Mouse (Mus musculus): ENCODE measurements at regions not wholly inside any gene's neighbourhood (a gene's known extent, or its start where the extent isn't known, plus 50 kb on each side); places are given as distances from the start of the nearest gene placed in this dataset.
A peak's percentile ranks its signal among the peaks of the same experiment; 100 is the strongest.

DNA sequence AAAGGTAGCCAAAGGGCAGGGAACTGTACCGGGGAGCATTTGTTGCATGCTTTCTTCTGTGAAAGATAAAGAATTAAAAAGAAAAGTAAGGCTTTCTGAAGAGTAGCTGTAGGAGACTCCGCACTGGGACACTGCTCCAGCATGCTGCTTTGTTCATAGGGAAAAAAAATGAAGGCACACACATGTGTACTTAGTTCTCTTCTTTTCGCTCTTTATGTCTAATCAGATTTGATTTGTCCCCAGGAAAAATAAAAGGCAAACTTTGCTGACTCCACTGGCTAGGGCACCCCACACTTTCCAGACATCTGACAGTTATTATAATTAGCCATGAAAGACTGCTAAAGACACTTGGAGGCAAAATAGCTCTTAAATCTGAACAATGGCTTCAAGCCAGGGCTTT, 276.6 kb downstream of the Ptprc start:
- no peak for DNase-seq (ENCODE audit: low spot score in 2 of 2)
- intact Hi-C loops (cut with DNase I), result loop anchor here (2.0 to 10.0 kb wide), 3 partner anchors 146 to 564 kb away; no protein-coding TSS in a partner anchor

DNA sequence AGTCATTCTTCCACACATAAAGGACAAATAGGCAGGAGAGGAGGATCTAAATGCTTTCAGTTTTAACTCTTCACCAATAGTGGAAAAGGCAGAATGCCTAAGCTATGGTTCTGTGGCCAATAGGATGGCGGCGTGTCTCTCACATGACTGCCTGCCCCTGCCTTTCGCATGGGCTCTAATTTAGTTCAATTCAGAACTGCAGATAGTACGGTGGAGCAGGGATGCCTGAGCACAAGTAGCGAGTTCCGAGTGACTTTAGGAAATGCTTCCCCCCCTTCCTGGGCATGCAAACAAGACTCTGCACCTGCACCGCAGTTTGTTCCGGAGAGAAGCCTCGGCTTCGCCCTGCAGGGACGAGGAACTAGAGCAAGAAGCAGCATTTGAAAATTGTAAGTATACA, 277.1 kb downstream of the Ptprc start:
- intact Hi-C loops (cut with DNase I), result loop anchor here (2.0 to 10.0 kb wide), 3 partner anchors 146 to 564 kb away; no protein-coding TSS in a partner anchor
- peak; percentile 86 to 90 for DNase-seq (ENCODE audit: low spot score in 2 of 2)

DNA sequence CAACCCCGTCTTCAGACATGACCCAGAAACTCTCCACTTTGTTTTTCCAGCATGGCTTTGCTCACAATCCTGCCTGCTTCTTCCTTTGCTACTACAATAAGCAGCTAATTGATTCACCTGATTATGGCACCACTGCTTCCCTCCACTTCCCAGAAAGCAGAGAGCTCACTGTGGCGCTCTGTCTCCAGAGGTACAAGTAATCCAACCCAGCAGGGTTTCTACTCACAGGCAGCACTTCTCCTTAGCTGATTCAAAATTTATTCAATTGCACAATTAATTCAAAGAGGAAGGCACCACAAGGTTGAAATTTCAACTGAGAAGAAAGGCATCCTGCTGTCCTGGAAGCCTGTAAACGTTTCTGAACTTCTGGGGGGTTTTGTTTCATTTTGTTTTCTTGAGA, 293.9 kb downstream of the Ptprc start:
- intact Hi-C loops (cut with DNase I), result no loop called here
- no peak for DNase-seq (ENCODE audit: low spot score in 2 of 2)

DNA sequence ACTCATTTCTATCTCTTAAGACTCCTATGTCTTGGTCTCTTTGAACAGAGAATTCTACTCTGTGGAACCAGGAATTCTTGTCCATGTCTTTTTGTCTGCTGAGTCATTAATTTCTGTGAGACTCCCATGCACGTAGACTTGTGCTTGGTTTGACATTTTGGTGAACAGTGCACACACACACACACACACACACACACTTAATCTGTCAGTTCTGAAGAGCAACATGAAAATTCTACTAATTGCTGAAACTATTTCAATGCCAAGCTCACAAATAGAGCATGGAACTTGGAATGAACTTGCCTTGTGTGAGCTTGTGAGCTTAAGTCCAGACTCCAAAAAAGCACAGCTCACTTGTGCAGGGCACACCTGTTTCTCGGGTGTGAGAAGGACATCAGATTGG, 301.1 kb downstream of the Ptprc start:
- intact Hi-C loops (cut with DNase I), result no loop called here
- DNase-seq (ENCODE audit: low spot score in 2 of 2), result no peak

DNA sequence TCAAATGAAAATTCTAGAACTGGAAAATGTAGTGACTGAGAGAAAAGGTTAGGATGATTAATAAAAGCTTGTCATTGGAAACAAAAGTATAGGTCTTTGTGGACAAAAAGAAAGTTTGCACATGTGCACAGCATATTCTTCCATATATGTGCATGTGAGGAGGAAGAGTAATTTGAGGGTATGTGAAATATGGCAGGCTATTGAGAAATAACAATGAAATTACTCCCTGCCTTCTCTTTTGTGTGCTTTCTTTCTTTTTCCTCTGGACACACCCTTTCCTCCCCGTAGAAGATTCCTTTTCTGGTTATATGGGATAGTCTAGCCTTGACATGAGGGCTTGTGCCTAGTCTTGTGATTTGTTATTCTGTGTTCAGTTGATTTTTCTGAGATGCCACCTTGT, 301.9 kb downstream of the Ptprc start:
- intact Hi-C loops (cut with DNase I), result no loop called here
- no peak for DNase-seq (ENCODE audit: low spot score in 2 of 2)

GRCm38 (mm10) chr1:137865030-137865429, 310.5 kb downstream of the Ptprc start:
- intact Hi-C loops (cut with DNase I), result no loop called here

GRCm38 (mm10) chr1:137863506-137863905, 312.0 kb downstream of the Ptprc start:
- no peak for DNase-seq (ENCODE audit: low spot score in 2 of 2)
- intact Hi-C loops (cut with DNase I), result no loop called here

More at GRCm38 (mm10) chr1:137865030-137865429, 310.5 kb downstream of the Ptprc start:
- DNase-seq (ENCODE audit: low spot score in 2 of 2), result no peak

DNA sequence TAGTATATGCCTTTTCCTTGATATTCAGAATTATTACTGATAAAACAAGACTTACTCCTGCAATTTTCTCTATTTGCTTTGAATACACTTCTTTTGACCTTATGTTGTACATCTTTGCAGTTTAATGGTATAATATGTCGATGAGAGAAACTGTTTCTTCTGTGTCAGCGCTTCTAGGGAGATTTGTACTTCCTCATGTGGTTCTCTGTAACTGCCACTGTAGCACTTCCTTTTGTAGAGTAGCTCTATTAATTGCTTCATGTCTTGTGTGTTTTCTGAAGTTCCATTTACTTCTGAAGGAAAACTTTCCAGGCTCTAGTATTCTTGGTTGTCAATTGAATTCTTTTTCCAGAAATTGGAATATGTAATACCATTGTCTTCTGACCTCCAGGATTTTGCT, 323.2 kb downstream of the Ptprc start:
- intact Hi-C loops (cut with DNase I), result no loop called here
- DNase-seq (ENCODE audit: low spot score in 2 of 2), result no peak

DNA sequence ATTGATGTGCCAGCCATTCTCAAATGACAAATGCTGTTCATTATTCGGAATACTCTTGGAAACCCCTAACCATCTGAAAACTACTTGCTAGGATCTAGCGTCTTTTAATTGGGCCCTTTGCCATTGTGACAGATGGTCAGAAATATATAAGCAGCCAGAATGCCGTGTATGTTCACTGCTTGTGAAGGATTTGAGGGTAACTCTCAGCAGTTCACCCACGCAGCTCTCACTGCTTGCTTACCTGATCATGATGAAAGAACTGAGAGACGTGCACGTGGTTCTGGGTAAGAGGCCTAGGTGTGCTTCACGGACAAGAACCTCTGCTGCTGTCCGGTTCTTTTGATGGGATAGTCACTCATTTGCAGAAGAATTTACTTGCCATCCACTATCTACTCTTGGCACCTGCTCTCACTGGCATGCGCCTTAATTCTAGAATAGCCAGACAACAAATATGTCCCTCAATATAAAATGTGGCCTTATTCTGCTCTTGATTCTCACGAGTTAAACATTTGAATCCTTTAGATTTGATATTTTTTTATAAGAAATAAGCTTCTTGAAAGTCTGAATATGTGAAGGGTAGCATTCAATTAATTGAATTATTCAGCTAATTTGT, 328.1 kb downstream of the Ptprc start:
- peak; percentile 21 to 25 for DNase-seq (ENCODE audit: low spot score in 2 of 2)
- intact Hi-C loops (cut with DNase I), result no loop called here

- no peak for DNase-seq (ENCODE audit: low spot score in 2 of 2)
Measured at GRCm38 (mm10) chr1:137846857-137847256, 328.7 kb downstream of the Ptprc start.

DNA sequence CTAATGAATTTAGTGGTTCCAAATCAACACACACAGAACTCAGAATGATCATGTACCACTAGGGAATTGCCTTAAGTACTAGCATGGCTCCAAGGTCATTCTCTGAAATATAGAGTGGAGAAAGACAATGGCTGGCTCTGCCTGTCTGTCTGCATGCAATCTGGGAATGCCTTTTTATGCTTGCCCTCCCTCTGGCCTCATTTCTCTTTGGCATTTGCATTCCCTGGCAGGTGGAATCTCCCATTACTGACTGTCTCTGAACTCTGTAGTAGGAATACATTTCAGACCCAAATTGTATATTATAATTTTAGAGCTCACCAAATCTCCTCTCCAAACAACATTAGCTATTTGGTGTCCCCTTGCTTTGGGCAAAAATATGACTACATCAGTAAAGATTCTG, 335.0 kb downstream of the Ptprc start:
- no peak for DNase-seq (ENCODE audit: low spot score in 2 of 2)
- intact Hi-C loops (cut with DNase I), result no loop called here

More at GRCm38 (mm10) chr1:137846857-137847256, 328.7 kb downstream of the Ptprc start:
- intact Hi-C loops (cut with DNase I), result no loop called here

DNA sequence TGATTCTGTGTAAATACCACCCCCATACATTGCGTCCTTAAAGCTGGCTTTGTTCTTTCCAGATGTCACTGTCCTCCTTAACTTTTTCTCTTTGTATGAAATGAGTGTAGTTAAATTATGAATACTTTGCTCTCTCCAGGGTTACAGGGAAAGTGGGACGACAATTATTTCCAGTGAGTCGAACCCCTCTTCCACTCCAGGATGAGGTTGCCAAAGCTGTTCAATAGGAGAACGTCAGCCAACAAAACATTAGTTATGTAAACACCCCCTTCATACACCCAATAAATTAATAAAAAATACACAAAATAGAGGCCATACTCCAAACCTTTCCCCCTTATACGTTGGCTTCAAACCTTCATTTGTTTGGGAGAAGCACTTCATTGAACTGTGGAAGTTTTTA, 335.8 kb downstream of the Ptprc start:
- intact Hi-C loops (cut with DNase I), result no loop called here
- DNase-seq (ENCODE audit: low spot score in 2 of 2), result no peak

- DNase-seq (ENCODE audit: low spot score in 2 of 2), result no peak
- intact Hi-C loops (cut with DNase I), result no loop called here
Measured at GRCm38 (mm10) chr1:137839263-137839662, 336.2 kb downstream of the Ptprc start.

- no peak for DNase-seq (ENCODE audit: low spot score in 2 of 2)
Measured at GRCm38 (mm10) chr1:137838357-137838756, 337.2 kb downstream of the Ptprc start.

DNA sequence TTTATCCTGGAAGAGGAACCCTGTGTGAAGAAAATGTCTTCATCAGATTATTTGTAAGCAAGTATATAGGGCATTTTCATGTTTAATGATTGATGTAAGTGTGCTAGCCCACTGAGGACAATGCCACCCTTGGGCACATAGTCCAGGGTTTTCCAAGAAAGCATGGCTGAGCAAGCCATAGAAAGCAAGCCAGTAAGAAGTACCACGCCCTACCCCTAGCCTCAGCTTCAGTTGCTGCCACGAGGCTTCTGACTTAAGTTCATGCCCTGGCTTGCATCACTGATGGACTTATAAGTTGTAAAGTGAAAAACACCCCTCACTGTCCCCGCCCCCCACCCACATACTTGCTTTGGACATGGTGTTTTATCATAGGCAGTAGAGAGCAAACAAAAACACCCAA, 342.0 kb downstream of the Ptprc start:
- intact Hi-C loops (cut with DNase I), result no loop called here
- no peak for DNase-seq (ENCODE audit: low spot score in 2 of 2)

More at GRCm38 (mm10) chr1:137838357-137838756, 337.2 kb downstream of the Ptprc start:
- intact Hi-C loops (cut with DNase I), result no loop called here

DNA sequence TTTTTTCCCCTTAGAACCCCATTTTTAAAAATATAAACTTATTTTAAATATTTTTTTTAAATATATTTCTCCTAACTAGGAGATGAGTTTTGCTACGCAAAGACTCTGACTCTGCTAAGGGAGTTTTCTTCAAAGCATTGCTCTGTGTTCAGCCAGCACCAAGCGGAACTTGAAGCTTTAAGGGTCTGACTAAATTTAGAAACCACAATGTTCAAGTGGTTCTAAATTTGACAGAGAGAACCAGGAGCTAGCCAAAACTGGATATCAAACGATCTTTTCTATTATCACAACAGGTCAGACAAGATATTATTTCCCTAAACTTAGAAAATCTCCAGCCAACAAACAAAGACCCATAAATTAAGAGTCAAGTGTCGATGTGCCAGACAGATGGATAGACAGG, 344.2 kb downstream of the Ptprc start:
- no peak for DNase-seq (ENCODE audit: low spot score in 2 of 2)
- intact Hi-C loops (cut with DNase I), result no loop called here

GRCm38 (mm10) chr1:137827379-137827778, 348.1 kb downstream of the Ptprc start:
- peak; percentile 4 to 5 for DNase-seq (ENCODE audit: low spot score in 2 of 2)
- intact Hi-C loops (cut with DNase I), result no loop called here

GRCm38 (mm10) chr1:137815401-137815888, 360.1 kb downstream of the Ptprc start:
- no peak for DNase-seq (ENCODE audit: low spot score in 2 of 2)
- intact Hi-C loops (cut with DNase I), result no loop called here

DNA sequence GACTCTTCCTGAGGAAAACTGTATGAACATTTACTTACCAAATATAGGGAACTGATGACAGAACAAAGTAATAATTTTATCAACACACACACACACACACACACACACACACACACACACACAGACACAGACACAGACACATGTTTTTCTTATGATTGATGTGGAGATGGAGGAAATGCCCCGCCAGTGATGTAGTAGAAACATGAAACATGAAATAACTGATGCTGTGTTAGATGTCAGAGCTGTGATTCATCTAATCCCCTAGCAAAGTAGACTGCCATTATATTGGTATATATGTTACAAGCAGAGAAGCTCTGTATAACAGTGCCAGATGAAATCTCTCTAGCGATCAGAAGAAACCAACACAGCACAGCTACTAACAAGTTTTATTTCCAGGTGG, 361.0 kb downstream of the Ptprc start:
- intact Hi-C loops (cut with DNase I), result no loop called here
- no peak for DNase-seq (ENCODE audit: low spot score in 2 of 2)

- intact Hi-C loops (cut with DNase I), result no loop called here
- no peak for DNase-seq (ENCODE audit: low spot score in 2 of 2)
Measured at GRCm38 (mm10) chr1:137813716-137814115, 361.8 kb downstream of the Ptprc start.

DNA sequence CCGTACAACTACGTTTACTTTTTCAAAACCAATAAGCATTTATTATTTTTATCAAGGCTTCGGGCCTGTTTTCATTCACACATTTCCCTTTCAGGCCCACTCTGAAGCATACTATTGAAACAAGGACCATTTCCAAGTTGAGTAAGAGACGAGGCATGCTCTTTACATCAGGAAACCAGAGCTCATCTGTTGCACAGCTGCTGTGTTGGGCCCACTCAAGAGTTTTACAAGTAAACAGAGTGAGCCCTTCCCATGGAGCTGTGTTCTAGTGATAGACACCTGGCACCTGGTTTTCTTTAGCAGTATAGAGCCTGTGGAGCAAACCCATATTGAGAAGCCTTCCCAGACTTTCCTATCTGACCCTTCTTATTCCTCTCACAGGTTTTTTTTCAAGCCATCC, 363.5 kb downstream of the Ptprc start:
- intact Hi-C loops (cut with DNase I), result no loop called here
- DNase-seq (ENCODE audit: low spot score in 2 of 2), result no peak

DNA sequence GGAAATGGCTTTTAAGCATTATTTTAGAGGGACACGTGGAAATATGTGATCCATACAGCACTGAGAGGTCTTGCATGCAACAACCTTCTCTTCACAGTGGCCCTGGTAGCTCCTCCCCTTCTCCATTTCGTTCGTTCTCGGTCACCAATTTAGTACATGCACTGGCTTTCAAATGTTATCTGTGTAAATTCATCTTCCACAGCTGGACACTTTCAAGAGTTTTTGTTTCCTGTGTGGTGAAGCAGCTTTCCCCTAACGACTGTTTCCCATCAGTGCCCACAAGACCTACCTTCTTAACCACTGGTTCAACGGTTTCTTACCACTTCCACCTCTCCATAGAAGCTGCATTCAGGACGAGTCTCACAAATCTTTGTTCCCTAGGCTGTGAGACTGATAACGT, 368.8 kb downstream of the Ptprc start:
- DNase-seq (ENCODE audit: low spot score in 2 of 2), result no peak
- intact Hi-C loops (cut with DNase I), result no loop called here

Data from left cerebral cortex, postnatal 36 days (tissue).